Mouse (Mus musculus) c-Kit-positive CD71-negative TER-119-negative erythroid progenitor cells, embryonic 14.5 days (primary cell): ENCODE results near the gene Prph.

Source experiments
- DNase-seq: peaks from one replicate; pipeline ENCODE4 v3.0.0-alpha.2; 2013; ENCODE audit warnings: low read depth

The Prph gene

GRCm38 (mm10) chr15:99098493-99098861 is 43.5 kb downstream of the Prph start:
- DNase-seq, result no peak

- no peak for DNase-seq
These were observed 44.2 kb downstream of the Prph start for GRCm38 (mm10) chr15:99099139-99099556.

- DNase-seq, result no peak
These were observed 45.0 kb downstream of the Prph start for GRCm38 (mm10) chr15:99099984-99100383.

- DNase-seq, result no peak
These were observed 50.3 kb downstream of the Prph start for GRCm38 (mm10) chr15:99105238-99105637.

- DNase-seq, result no peak
These were observed 52.9 kb downstream of the Prph start for GRCm38 (mm10) chr15:99107866-99108265.
